Mouse (Mus musculus) MEL (cell line): ENCODE data around the gene Ccdc141.

Experiments
- CHD2 ChIP-seq: IDR thresholded peaks from 2 replicates; pipeline ENCODE4 v1.6.1; 2011; ENCODE audit warnings: low read length, improper control_type of control experiment
- CTCF ChIP-seq, 3 experiments: IDR thresholded peaks in 2 of 3; conservative IDR thresholded peaks in 1 of 3; 2 replicates each; pipeline ENCODE4 v1.5.1; 2011 to 2012; ENCODE audit warnings: low read length in 3 of 3, low read depth in 2 of 3, mild to moderate bottlenecking in 2 of 3, improper control_type of control experiment in 1 of 3, inconsistent platforms in 1 of 3, mixed read lengths in 1 of 3, moderate library complexity in 1 of 3; ENCODE audit not compliant: control insufficient read depth in 1 of 3, insufficient read depth in 1 of 3, poor library complexity in 1 of 3, severe bottlenecking in 1 of 3
- EP300 ChIP-seq, 2 experiments: IDR thresholded peaks; 2 replicates each; pipeline ENCODE4 v1.6.1; 2011; ENCODE audit warnings: improper control_type of control experiment in 2 of 2, low read length in 2 of 2, low read depth in 1 of 2, mild to moderate bottlenecking in 1 of 2
- GABPA ChIP-seq: IDR thresholded peaks from 2 replicates; pipeline ENCODE4 v1.6.1; 2012; ENCODE audit warnings: low read depth, mild to moderate bottlenecking, inconsistent platforms, low read length, improper control_type of control experiment, moderate library complexity
- GATA1 ChIP-seq: IDR thresholded peaks from 2 replicates; pipeline ENCODE4 v1.6.1; 2011; ENCODE audit warnings: low read depth, low read length, improper control_type of control experiment
- HCFC1 ChIP-seq: IDR thresholded peaks from 2 replicates; pipeline ENCODE4 v1.6.1; 2012; ENCODE audit warnings: low read depth, mild to moderate bottlenecking, inconsistent platforms, low read length, improper control_type of control experiment, moderate library complexity
- MEF2A ChIP-seq: IDR thresholded peaks from 2 replicates; pipeline ENCODE4 v1.6.1; 2014; ENCODE audit warnings: low read depth, mild to moderate bottlenecking, inconsistent platforms, low read length, improper control_type of control experiment; ENCODE audit not compliant: poor library complexity, insufficient replicate concordance, severe bottlenecking; ENCODE audit errors: extremely low read depth
- POLR2A ChIP-seq, 2 experiments: IDR thresholded peaks; 2 replicates each; pipeline ENCODE4 v1.6.1; 2011 to 2012; ENCODE audit warnings: low read length in 2 of 2, mild to moderate bottlenecking in 2 of 2, control low read depth in 1 of 2, improper control_type of control experiment in 1 of 2, low read depth in 1 of 2, moderate library complexity in 1 of 2; ENCODE audit not compliant: control insufficient read depth in 1 of 2, insufficient read depth in 1 of 2, poor library complexity in 1 of 2
- POLR2AphosphoS5 ChIP-seq: IDR thresholded peaks from 2 replicates; pipeline ENCODE4 v1.6.1; 2012; ENCODE audit warnings: low read depth, borderline replicate concordance, mild to moderate bottlenecking, inconsistent platforms, low read length, moderate library complexity, mixed read lengths
- RAD21 ChIP-seq: IDR thresholded peaks from 2 replicates; pipeline ENCODE4 v1.6.1; 2011; ENCODE audit warnings: mild to moderate bottlenecking, low read depth, low read length, improper control_type of control experiment
- TAL1 ChIP-seq: IDR thresholded peaks from 2 replicates; pipeline ENCODE4 v1.6.1; 2012; ENCODE audit warnings: mild to moderate bottlenecking, inconsistent platforms, low read length, moderate library complexity, mixed read lengths
- UBTF ChIP-seq: IDR thresholded peaks from 2 replicates; pipeline ENCODE4 v1.6.1; 2012; ENCODE audit warnings: low read depth, mild to moderate bottlenecking, inconsistent platforms, low read length, improper control_type of control experiment, moderate library complexity, borderline replicate concordance; ENCODE audit not compliant: insufficient read depth

DNA sequence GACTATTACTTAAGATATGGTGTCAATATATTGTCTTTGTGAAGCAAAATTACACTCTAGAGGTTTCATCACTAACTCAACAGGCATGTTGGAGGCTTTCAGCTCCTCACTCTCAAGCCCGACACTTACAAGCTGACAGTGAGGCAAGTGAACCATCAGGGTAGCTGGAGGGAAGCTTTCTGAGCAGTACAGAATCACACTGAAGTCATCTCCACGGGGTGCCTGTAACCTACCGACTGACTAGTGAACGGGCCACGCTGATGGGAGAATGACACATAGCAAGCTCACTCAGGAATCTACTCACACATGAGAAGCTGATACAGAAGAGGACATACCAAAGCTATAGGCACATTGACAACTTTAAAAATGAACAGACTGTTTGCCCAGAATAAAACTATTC lies 42.4 kb upstream of the Ccdc141 start:
- TF ChIP-seq GABPA (no peak), TAL1 (no peak), EP300 (IDR thresholded peaks at IDR 0.05; ENCODE audit: low read depth in 1 of 2, low read length in 2 of 2) (no peak), CTCF (IDR thresholded peaks at IDR 0.05 in 2 of 3, conservative IDR thresholded peaks at IDR 0.05 in 1 of 3; ENCODE audit: control insufficient read depth in 1 of 3, insufficient read depth in 1 of 3, low read depth in 2 of 3, low read length in 3 of 3, poor library complexity in 1 of 3, severe bottlenecking in 1 of 3) (no peak), HCFC1 (no peak), POLR2A (IDR thresholded peaks at IDR 0.05; ENCODE audit: control insufficient read depth in 1 of 2, insufficient read depth in 1 of 2, low read depth in 1 of 2, low read length in 2 of 2, poor library complexity in 1 of 2) (no peak), POLR2AphosphoS5 (no peak), MEF2A (no peak), CHD2 (no peak), UBTF (no peak), GATA1 (no peak), RAD21 (no peak)
